Mouse (Mus musculus) lung, adult 2 months (tissue): ENCODE data around the gene Spast. TPM values are rescaled to one million over a fixed set of nuclear protein-coding genes. Genes with fewer than 3 reads are reported as not detected.

Source experiments
- DNase-seq: peaks from one replicate; pipeline ENCODE4 v3.0.0; 2022
- H3K4me1 ChIP-seq: fragments of 200-500 bp; 2 replicates; pipeline ENCODE4 v1.6.1; 2011; ENCODE audit warnings: low read length; ENCODE audit not compliant: control insufficient read depth, insufficient read depth
- H3K4me3 ChIP-seq: fragments of 200-500 bp; replicated peaks from 2 replicates; pipeline ENCODE3; 2011; ENCODE audit warnings: low read depth, mild to moderate bottlenecking, control low read depth, low read length; ENCODE audit errors: extremely low read depth
- CTCF ChIP-seq: fragments of 200-500 bp; IDR thresholded peaks from 2 replicates; pipeline ENCODE4 v1.5.1; 2011; ENCODE audit warnings: mild to moderate bottlenecking, low read length, control low read depth; ENCODE audit not compliant: insufficient read depth
- POLR2A ChIP-seq: fragments of 200-500 bp; IDR thresholded peaks from 2 replicates; pipeline ENCODE4 v1.6.1; 2011; ENCODE audit warnings: low read depth, mild to moderate bottlenecking, control low read depth, low read length, borderline replicate concordance; ENCODE audit errors: extremely low read depth
- WGBS: fragments of 180-500 bp; shearing (Covaris S2); methylation state at CpG from one replicate; pipeline ENCODE4 v1.1.7; 2018; 5-methylcytosine and 5-hydroxymethylcytosine counted together
- polyA plus RNA-seq: library from polyadenylated mRNA; depleted of rRNA; stranded (reverse); fragments of >200 nt; gene quantifications from 2 replicates; pipeline ENCODE4 v1.2.3, GENCODE M21; 2012

The Spast gene
- polyA plus RNA-seq, 1 experiment: 5.1 TPM

DNA sequence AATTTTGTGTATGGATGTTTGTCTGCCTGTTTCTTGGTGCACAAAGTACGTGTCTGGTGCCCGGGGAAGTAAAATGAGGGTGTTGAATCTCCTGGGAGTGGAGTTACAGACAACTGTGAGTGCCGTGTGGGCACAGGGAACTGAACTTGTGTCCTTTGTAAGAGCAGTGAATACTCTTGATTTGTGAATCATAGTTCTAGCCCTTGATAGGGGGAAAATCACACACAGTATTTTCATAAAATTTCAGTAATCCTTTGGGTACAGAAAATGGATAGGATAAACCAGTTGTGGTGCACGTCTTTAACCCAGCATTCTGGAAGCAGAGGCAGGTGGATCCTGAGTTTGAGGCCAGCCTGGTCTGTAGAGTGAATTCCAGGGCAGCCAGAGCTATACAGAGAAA, 58.0 kb downstream of the Spast start:
- TF ChIP-seq POLR2A (no peak), CTCF (no peak)
- DNase-seq: no peak
- Histone ChIP-seq H3K4me1 (peaks cover 3% of the 10 kb centered on the region), H3K4me3 (no peak overlapping the region)
- 61% methylated on average over 4 of the region's 4 CpGs for WGBS

DNA sequence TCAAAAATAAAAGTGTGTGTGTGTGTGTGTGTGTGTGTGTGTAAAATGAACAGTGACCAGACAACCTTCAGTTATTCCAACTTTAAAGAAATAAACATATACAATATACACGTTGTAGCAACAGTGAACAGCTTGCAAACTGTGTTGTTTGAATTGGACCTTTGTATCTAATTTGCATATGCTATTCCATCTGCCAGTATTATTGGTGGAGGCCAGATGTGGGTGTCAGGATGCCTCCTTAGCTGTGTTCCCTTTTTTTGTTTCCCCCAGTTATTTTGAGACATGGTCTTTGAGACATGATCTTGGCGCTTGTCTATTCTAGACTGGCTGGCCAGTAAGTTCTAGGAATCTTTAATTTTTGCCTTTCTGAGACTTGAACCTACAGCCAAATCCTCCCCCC, 58.4 kb downstream of the Spast start:
- TF ChIP-seq POLR2A: no peak
- TF ChIP-seq CTCF: no peak
- H3K4me1 ChIP-seq: peaks cover 3% of the 10 kb centered on the region
- H3K4me3 ChIP-seq: no peak overlapping the region
- WGBS: 79% methylated on average over 2 of the region's 2 CpGs
- no peak for DNase-seq

GRCm38 (mm10) chr17:74402486-74403222, 63.9 kb downstream of the Spast start:
- no peak for DNase-seq
- WGBS: 92% methylated on average over 12 of the region's 12 CpGs
- TF ChIP-seq POLR2A: no peak
- TF ChIP-seq CTCF: no peak
- no peaks in the 10 kb centered on the region for H3K4me1 ChIP-seq
- H3K4me3 ChIP-seq: no peak overlapping the region

GRCm38 (mm10) chr17:74406487-74406886, 67.7 kb downstream of the Spast start:
- TF ChIP-seq CTCF (no peak), POLR2A (no peak)

DNA sequence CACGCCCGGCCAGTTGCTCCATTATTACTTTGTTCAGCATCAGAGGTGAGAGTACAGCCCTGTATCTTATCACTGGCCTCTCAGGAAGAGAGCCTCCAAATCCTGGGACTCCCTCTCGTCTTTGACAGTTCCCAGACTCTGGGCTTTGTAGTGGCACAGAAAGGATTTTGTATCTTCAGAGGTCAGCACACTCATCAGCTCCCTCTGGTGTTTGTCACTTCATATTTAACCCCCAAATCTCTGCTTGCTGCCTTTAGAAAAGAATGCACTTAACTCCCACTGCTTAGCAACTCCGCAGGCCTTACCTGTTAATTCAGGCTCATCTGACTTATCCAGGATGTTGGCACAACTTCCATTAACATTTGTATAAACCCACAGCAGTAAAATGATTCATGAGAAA, 70.9 kb downstream of the Spast start:
- WGBS: 67% methylated on average over 4 of the region's 4 CpGs
- no peak overlapping the region for H3K4me3 ChIP-seq
- no peaks in the 10 kb centered on the region for H3K4me1 ChIP-seq
- no peak for DNase-seq
- TF ChIP-seq CTCF (no peak), POLR2A (no peak)

More at GRCm38 (mm10) chr17:74406487-74406886, 67.7 kb downstream of the Spast start:
- DNase-seq: no peak
- H3K4me1 ChIP-seq: no peaks in the 10 kb centered on the region
- no peak overlapping the region for H3K4me3 ChIP-seq
- 84% methylated on average over 8 of the region's 8 CpGs for WGBS

DNA sequence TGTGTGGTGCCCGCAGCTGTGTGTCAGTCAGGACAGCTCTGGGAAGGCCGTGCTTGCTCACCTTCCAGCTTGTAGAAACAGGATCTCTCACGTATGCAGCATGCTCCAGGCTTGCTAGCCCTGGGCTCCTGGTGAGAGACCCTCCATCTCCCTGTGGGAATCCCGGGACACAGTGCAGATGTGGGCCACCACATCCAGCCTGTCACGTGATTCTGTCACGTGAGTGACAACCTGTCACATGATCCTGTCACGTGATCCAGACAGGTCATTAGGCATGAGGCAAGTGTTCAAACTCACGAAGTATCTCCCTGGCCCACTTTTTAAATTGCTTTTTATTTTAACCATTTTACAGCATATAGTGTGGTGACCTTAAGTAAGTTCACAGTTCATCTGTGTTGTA, 74.5 kb downstream of the Spast start:
- Histone ChIP-seq H3K4me3 (no peak overlapping the region), H3K4me1 (no peaks in the 10 kb centered on the region)
- WGBS: 86% methylated on average over 8 of the region's 8 CpGs
- TF ChIP-seq CTCF: no peak
- TF ChIP-seq POLR2A: no peak
- no peak for DNase-seq

DNA sequence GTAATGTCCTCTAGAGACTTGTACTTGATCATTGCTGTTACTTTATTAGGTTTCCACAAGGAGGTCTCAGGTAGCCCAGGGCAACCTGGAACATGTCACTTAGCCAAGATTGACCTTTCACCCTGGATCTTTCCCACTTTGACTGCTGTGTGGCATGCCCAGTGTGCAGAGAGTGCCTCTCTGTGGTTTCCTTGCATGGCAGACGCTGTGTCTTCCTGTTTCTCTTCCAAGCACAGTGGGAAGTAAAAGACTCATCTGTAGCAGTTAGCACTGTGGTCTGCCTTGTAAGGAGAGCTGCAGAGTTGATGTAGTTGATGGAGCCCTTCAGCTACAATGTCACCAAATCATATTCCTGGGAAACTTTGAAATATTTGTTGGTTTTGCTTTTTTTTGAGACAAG, 75.9 kb downstream of the Spast start:
- DNase-seq: no peak
- 54% methylated on average over 1 of the region's 1 CpGs for WGBS
- no peak overlapping the region for H3K4me3 ChIP-seq
- no peak for TF ChIP-seq CTCF
- no peak for TF ChIP-seq POLR2A
- no peaks in the 10 kb centered on the region for H3K4me1 ChIP-seq

DNA sequence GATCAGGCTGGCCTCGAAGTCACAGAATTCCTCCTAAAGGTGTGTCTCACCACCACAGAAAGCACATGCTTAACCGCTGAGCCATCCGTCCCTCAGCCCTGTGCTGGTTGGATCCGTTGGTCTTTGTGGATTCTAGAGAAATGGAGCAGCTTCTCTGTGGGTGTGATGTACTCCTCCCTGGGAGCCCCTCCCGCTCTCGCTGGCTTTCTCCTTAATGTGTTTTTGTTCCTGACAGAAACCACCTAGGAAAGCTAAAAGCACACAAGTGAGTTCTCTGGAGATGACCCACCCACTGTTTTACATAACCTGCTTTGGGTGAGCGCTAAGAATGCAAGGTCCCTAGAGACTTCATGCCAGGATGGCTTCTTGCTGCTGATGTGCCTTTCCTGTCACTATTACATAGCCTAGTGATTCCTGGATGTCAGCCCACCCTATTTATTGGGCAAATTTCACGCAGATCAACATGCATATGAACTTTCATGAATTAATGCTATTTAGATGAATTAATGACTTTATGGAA, 78.1 kb downstream of the Spast start:
- TF ChIP-seq POLR2A (no peak), CTCF (no peak)
- Histone ChIP-seq H3K4me3 (no peak overlapping the region), H3K4me1 (no peaks in the 10 kb centered on the region)
- WGBS: 89% methylated on average over 8 of the region's 8 CpGs
- no peak for DNase-seq

DNA sequence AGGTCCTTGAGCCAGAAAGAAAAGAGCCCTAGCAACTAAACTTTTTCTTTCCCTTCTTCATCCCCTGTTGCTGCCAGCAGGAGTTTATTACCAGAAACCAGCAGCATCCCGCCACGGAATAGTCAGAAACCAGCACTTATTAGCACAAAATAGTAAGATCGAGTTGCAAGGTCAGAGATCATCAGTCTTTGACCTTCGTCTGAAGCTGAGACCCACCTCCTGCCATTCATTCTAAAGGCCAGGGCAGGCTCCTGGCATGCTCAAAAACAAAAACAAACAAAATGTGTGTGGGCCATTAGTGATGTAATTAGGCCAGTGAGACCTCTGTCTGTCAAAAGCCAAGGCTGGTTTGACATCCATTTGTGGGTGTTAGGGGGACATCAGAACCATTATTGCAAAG, 79.4 kb downstream of the Spast start:
- TF ChIP-seq CTCF: no peak
- no peak for TF ChIP-seq POLR2A
- Histone ChIP-seq H3K4me1 (no peaks in the 10 kb centered on the region), H3K4me3 (no peak overlapping the region)
- 59% methylated on average over 4 of the region's 4 CpGs for WGBS
- DNase-seq: no peak

GRCm38 (mm10) chr17:74420656-74421055, 81.9 kb downstream of the Spast start:
- DNase-seq: no peak
- no peak for TF ChIP-seq POLR2A
- TF ChIP-seq CTCF: no peak
- no peaks in the 10 kb centered on the region for H3K4me1 ChIP-seq
- WGBS: 81% methylated on average over 2 of the region's 2 CpGs
- no peak overlapping the region for H3K4me3 ChIP-seq
